Mouse (Mus musculus): ENCODE results near the gene Vrk2.

DNA sequence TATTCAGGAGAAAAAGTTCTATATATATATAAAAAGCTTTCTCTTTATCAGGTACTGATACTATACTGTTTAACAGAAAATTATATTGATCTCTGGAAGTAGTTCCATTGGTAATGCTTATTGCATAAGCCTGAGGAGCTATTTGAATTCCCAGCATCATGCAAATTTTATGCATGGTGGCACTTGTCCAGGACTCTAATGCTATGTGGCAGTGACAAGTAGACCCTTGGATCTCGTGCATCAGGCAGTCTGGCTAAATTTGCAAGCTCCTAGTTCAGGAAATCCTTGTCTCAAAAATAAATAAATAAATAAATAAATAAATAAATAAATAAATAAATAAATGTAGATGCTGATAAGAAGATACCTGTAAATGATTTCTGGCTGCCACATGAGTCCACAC is 152.7 kb downstream of the Vrk2 start:
- TF ChIP-seq CTCF (IDR thresholded peaks at IDR 0.05) = no peak
- TF ChIP-seq EP300 (IDR thresholded peaks at IDR 0.05) = no peak

Data from lung, postnatal 0 days (tissue).